Comparison of ENCODE assay signal across 14 mouse cellular contexts in genomic region chr9:65248377-65248690, GRCm38 (mm10). TPM values are rescaled to one million over a fixed set of nuclear protein-coding genes. Genes with fewer than 3 reads are reported as not detected.
DNase-seq lines count a peak whose midpoint lies in the region.
"Had no signal": no experiment of that assay in that cellular context is flagged by ENCODE, and none has a peak within 500 bp of the region (broad histone marks: within the 10 kb centered on the region; RNA-seq: fewer than 3 reads in every experiment).

No protein-coding gene starts in this region.

- 95% methylated on average over 5 of the region's 5 CpGs for WGBS in heart, embryonic 10.5 days

- DNase-seq in gastrocnemius, adult 18-20 months (ENCODE audit: low spot score), result peak; percentile 57
- DNase-seq in gastrocnemius, postnatal 4 days (ENCODE audit: low spot score in 2 of 2), result no peak
- DNase-seq in kidney, postnatal 14 days, result peak; percentile 27
- DNase-seq in kidney, adult 8-10 months, result no peak
- DNase-seq in heart, embryonic 10.5 days (ENCODE audit: low spot score), result no peak
- peak; percentile 29 for DNase-seq in lung, postnatal 36 days
- DNase-seq in cerebellum, postnatal 4 days (ENCODE audit: low spot score in 2 of 2), result no peak
- DNase-seq in embryo, embryonic 9.5 days (ENCODE audit: extremely low spot score), result no peak
- DNase-seq: cerebellum, postnatal 10 days; layer of hippocampus, postnatal 36 days had no signal

- peak overlapping the region; percentile 53; the same call in 1 of the 2 replicates for H3K27ac ChIP-seq in heart, embryonic 10.5 days
- H3K27ac ChIP-seq: embryonic facial prominence, embryonic 12.5 days; intestine, embryonic 15.5 days; liver, embryonic 15.5 days had no signal

- H3K9me3 ChIP-seq in heart, embryonic 10.5 days, result no peaks in the 10 kb centered on the region
- H3K9me3 ChIP-seq: embryonic facial prominence, embryonic 12.5 days; intestine, embryonic 15.5 days; liver, embryonic 15.5 days had no signal

- 0 out of 2 replicates have a peak, but pooled peaks cover 9% of the 10 kb centered on the region for H3K27me3 ChIP-seq in heart, embryonic 10.5 days (ENCODE audit: insufficient read depth, poor library complexity, severe bottlenecking)
- H3K27me3 ChIP-seq: embryonic facial prominence, embryonic 12.5 days; intestine, embryonic 15.5 days; liver, embryonic 15.5 days had no signal

- H3K36me3 ChIP-seq in heart, embryonic 10.5 days, result no peaks in the 10 kb centered on the region
- H3K36me3 ChIP-seq: embryonic facial prominence, embryonic 12.5 days; intestine, embryonic 15.5 days; liver, embryonic 15.5 days had no signal

- no peak overlapping the region for H3K4me3 ChIP-seq in heart, embryonic 10.5 days
- H3K4me3 ChIP-seq: embryonic facial prominence, embryonic 12.5 days; intestine, embryonic 15.5 days; liver, embryonic 15.5 days had no signal

- peaks cover 22% of the 10 kb centered on the region for H3K4me1 ChIP-seq in heart, embryonic 10.5 days
- H3K4me1 ChIP-seq: embryonic facial prominence, embryonic 12.5 days had no signal

RNA-seq across cellular contexts. Expression of gene Cilp, which starts 16.6 kb away (rescaled TPM):
- 10 to 100 TPM; 20.6 to 30.0 TPM for total RNA-seq in gastrocnemius, adult 18-20 months (2021)
- 10 to 100 TPM; 56.9 to 59.0 TPM for total RNA-seq in gastrocnemius, postnatal 4 days (2021)
- polyA plus RNA-seq in heart, embryonic 10.5 days (2016; fragmentation: Nextera tagmentation; extraction: Ambion mirVana), result not detected in 2 replicates
- total RNA-seq: hematopoietic stem cell, adult 5-6 weeks; layer of hippocampus, postnatal 36 days had no signal

RNA-seq across cellular contexts. Expression of gene Clpx, which starts 45.7 kb away (rescaled TPM):
- total RNA-seq in gastrocnemius, adult 18-20 months (2021), result 10 to 100 TPM; 61.6 to 63.1 TPM
- total RNA-seq in gastrocnemius, postnatal 4 days (2021), result 10 to 100 TPM; 53.5 to 59.6 TPM
- 43.0 and 43.5 TPM in 2 replicates for polyA plus RNA-seq in heart, embryonic 10.5 days (2016; fragmentation: Nextera tagmentation; extraction: Ambion mirVana)

RNA-seq across cellular contexts. Expression of gene Parp16, which starts 53.2 kb away (rescaled TPM):
- 1 to 10 TPM; 3.6 to 3.7 TPM for total RNA-seq in gastrocnemius, adult 18-20 months (2021)
- 1 to 10 TPM; 8.3 to 9.1 TPM for total RNA-seq in gastrocnemius, postnatal 4 days (2021)
- 4.8 and 5.8 TPM in 2 replicates for polyA plus RNA-seq in heart, embryonic 10.5 days (2016; fragmentation: Nextera tagmentation; extraction: Ambion mirVana)

Comparison
In these comparisons a context has a peak if more than half of its experiments do, and no peak if none do; other contexts are left out.
1. DNase-seq: peak in gastrocnemius, adult 18-20 months (single experiment), kidney, postnatal 14 days (single experiment) and lung, postnatal 36 days (single experiment); none in gastrocnemius, postnatal 4 days (0 of 2), kidney, adult 8-10 months (0 of 2), heart, embryonic 10.5 days (single experiment), cerebellum, postnatal 4 days (0 of 2) and embryo, embryonic 9.5 days (single experiment).